Mouse (Mus musculus): ENCODE results near the gene Scn10a. TPM values are rescaled to one million over a fixed set of nuclear protein-coding genes. Genes with fewer than 3 reads are reported as not detected.

The Scn10a gene
- total and polyA plus RNA-seq, 3 experiments: not detected

- 0 out of 2 replicates have a peak, but pooled peaks have one; percentile 6 for TF ChIP-seq ETS1 (conservative IDR thresholded peaks at IDR 0.05; ENCODE audit: low read depth, low read length)
- TF ChIP-seq CHD1 (IDR thresholded peaks at IDR 0.05; ENCODE audit: low read depth, low read length): no peak
- peak; percentile 57; the same call in 1 of the 2 replicates for TF ChIP-seq TCF12 (IDR thresholded peaks at IDR 0.05; ENCODE audit: low read depth, low read length)
- no peak for TF ChIP-seq NELFE (IDR thresholded peaks at IDR 0.05; ENCODE audit: low read depth, low read length)
- TF ChIP-seq RCOR1 (conservative IDR thresholded peaks at IDR 0.05; ENCODE audit: low read depth, low read length): no peak; the same call in 1 of the 2 replicates
- no peak for TF ChIP-seq POLR2AphosphoS2 (IDR thresholded peaks at IDR 0.05; ENCODE audit: low read depth, low read length)
- no peak for TF ChIP-seq RAD21 (IDR thresholded peaks at IDR 0.05; ENCODE audit: low read depth, low read length)
- no peak for TF ChIP-seq TBP (conservative IDR thresholded peaks at IDR 0.05; ENCODE audit: low read depth, low read length)
- TF ChIP-seq USF2 (conservative IDR thresholded peaks at IDR 0.05; ENCODE audit: low read depth, low read length): no peak
- TF ChIP-seq HCFC1 (IDR thresholded peaks at IDR 0.05; ENCODE audit: low read depth, low read length): no peak
- 0 out of 2 replicates have a peak, but pooled peaks have one; percentile 7 for TF ChIP-seq MAX (IDR thresholded peaks at IDR 0.05; ENCODE audit: low read length)
Measured at GRCm38 (mm10) chr9:119575732-119576131, 143.4 kb downstream of the Scn10a start (continued).

GRCm38 (mm10) chr9:119574366-119574765, 144.8 kb downstream of the Scn10a start:
- no peak for DNase-seq (ENCODE audit: extremely low read depth)
- Histone ChIP-seq H3K79me2 (replicated peaks; ENCODE audit: control insufficient read depth, extremely low read depth, insufficient read depth, poor library complexity, severe bottlenecking) (no peaks in the 10 kb centered on the region), H3K27me3 (replicated peaks) (peaks cover 3% of the 10 kb centered on the region), H3K4me3 (replicated peaks in 1 of 3; ENCODE audit: low read depth in 2 of 3, low read length in 2 of 3, poor library complexity in 1 of 3) (no peak overlapping the region), H3K36me3 (replicated peaks in 1 of 2; ENCODE audit: control insufficient read depth in 1 of 2, insufficient read depth in 1 of 2, low read length in 1 of 2) (peaks cover 2 to 9% of the 10 kb centered on the region in 2 experiments), H3K9me3 (replicated peaks; ENCODE audit: low read length) (peaks cover 7% of the 10 kb centered on the region), H3K4me1 (ENCODE audit: control insufficient read depth in 1 of 2, insufficient read depth in 2 of 2) (peaks cover 52 to 92% of the 10 kb centered on the region in 2 experiments), H3K27ac (ENCODE audit: insufficient read depth, low read depth) (peak overlapping the region; percentile 78; the same call in 1 of the 2 replicates), H3K9ac (ENCODE audit: insufficient read depth, low read depth) (no peak overlapping the region), H3K4me2 (ENCODE audit: insufficient read depth, low read depth, poor library complexity, severe bottlenecking) (0 out of 2 replicates have a peak overlapping the region, but pooled peaks have one; percentile 92)
- in situ Hi-C loops (cut with MboI; ENCODE audit: low pct_ligation_motif_present, low pct_unique_long_range_greater_than_20kb, low sequenced_read_pairs) (loop anchor here (10.0 kb wide), 1 partner anchor 470 kb away; the partner anchor contains the start of gene Dlec1), dilution Hi-C loops (cut with MboI; ENCODE audit: extremely low pct_ligation_motif_present, extremely low pct_unique_long_range_greater_than_20kb, low sequenced_read_pairs) (no loop called here)
- no peak for TF ChIP-seq ZNF384 (IDR thresholded peaks at IDR 0.05; ENCODE audit: low read depth, low read length)
- no peak for TF ChIP-seq HCFC1 (IDR thresholded peaks at IDR 0.05; ENCODE audit: low read depth, low read length)
- TF ChIP-seq KAT2A (IDR thresholded peaks at IDR 0.05; ENCODE audit: insufficient replicate concordance, low read length): no peak
- TF ChIP-seq USF2 (conservative IDR thresholded peaks at IDR 0.05; ENCODE audit: low read depth, low read length): no peak
- no peak for TF ChIP-seq SMC3 (IDR thresholded peaks at IDR 0.05; ENCODE audit: low read depth, low read length)
- TF ChIP-seq ELF1 (IDR thresholded peaks at IDR 0.05; ENCODE audit: low read depth, low read length): no peak
- no peak for TF ChIP-seq CHD1 (IDR thresholded peaks at IDR 0.05; ENCODE audit: low read depth, low read length)

- peaks cover 2 to 13% of the 10 kb centered on the region in 2 experiments for H3K36me3 ChIP-seq (replicated peaks in 1 of 2; ENCODE audit: control insufficient read depth in 1 of 2, insufficient read depth in 1 of 2, low read length in 1 of 2)
- H3K27me3 ChIP-seq (replicated peaks): no peaks in the 10 kb centered on the region
- in situ Hi-C loops (cut with MboI; ENCODE audit: low pct_ligation_motif_present, low pct_unique_long_range_greater_than_20kb, low sequenced_read_pairs): loop anchor here (10.0 kb wide), 1 partner anchor 468 kb away; the partner anchor contains the start of gene Dlec1
- peaks cover 52 to 96% of the 10 kb centered on the region in 2 experiments for H3K4me1 ChIP-seq (ENCODE audit: control insufficient read depth in 1 of 2, insufficient read depth in 2 of 2)
- H3K79me2 ChIP-seq (replicated peaks; ENCODE audit: control insufficient read depth, extremely low read depth, insufficient read depth, poor library complexity, severe bottlenecking): no peaks in the 10 kb centered on the region
- H3K27ac ChIP-seq (ENCODE audit: insufficient read depth, low read depth): peak overlapping the region; percentile 62; the same call in 1 of the 2 replicates
- peak overlapping the region; percentile 41; the same call in 1 of the 2 replicates for H3K4me2 ChIP-seq (ENCODE audit: insufficient read depth, low read depth, poor library complexity, severe bottlenecking)
- dilution Hi-C loops (cut with MboI; ENCODE audit: extremely low pct_ligation_motif_present, extremely low pct_unique_long_range_greater_than_20kb, low sequenced_read_pairs): no loop called here
- H3K4me3 ChIP-seq (replicated peaks in 1 of 3; ENCODE audit: low read depth in 2 of 3, low read length in 2 of 3, poor library complexity in 1 of 3): no peak overlapping the region
- no peak overlapping the region for H3K9ac ChIP-seq (ENCODE audit: insufficient read depth, low read depth)
- H3K9me3 ChIP-seq (replicated peaks; ENCODE audit: low read length): peaks cover 7% of the 10 kb centered on the region
- DNase-seq (ENCODE audit: extremely low read depth): peak; percentile 53
- TF ChIP-seq USF1 (IDR thresholded peaks at IDR 0.05; ENCODE audit: low read depth, low read length) (no peak), MAX (IDR thresholded peaks at IDR 0.05; ENCODE audit: low read length) (no peak), ETS1 (conservative IDR thresholded peaks at IDR 0.05; ENCODE audit: low read depth, low read length) (no peak; the same call in 1 of the 2 replicates), ZNF384 (IDR thresholded peaks at IDR 0.05; ENCODE audit: low read depth, low read length) (peak; percentile 82), JUN (IDR thresholded peaks at IDR 0.05; ENCODE audit: insufficient read depth, low read depth, low read length) (no peak), JUND (conservative IDR thresholded peaks at IDR 0.05; ENCODE audit: low read depth, low read length) (no peak), MXI1 (IDR thresholded peaks at IDR 0.05; ENCODE audit: low read depth, low read length) (no peak), ELF1 (IDR thresholded peaks at IDR 0.05; ENCODE audit: low read depth, low read length) (no peak), MYC (IDR thresholded peaks at IDR 0.05; ENCODE audit: low read depth, low read length) (no peak), E2F4 (IDR thresholded peaks at IDR 0.05; ENCODE audit: insufficient replicate concordance, low read depth, low read length) (no peak), POLR2AphosphoS2 (IDR thresholded peaks at IDR 0.05; ENCODE audit: low read depth, low read length) (no peak), GABPA (IDR thresholded peaks at IDR 0.05; ENCODE audit: insufficient replicate concordance, low read depth, low read length) (no peak), RAD21 (IDR thresholded peaks at IDR 0.05; ENCODE audit: low read depth, low read length) (no peak), USF2 (conservative IDR thresholded peaks at IDR 0.05; ENCODE audit: low read depth, low read length) (no peak), CHD1 (IDR thresholded peaks at IDR 0.05; ENCODE audit: low read depth, low read length) (no peak), POLR2A (IDR thresholded peaks at IDR 0.05; ENCODE audit: low read depth, low read length) (no peak), TBP (conservative IDR thresholded peaks at IDR 0.05; ENCODE audit: low read depth, low read length) (no peak), RCOR1 (conservative IDR thresholded peaks at IDR 0.05; ENCODE audit: low read depth, low read length) (no peak), CHD2 (IDR thresholded peaks at IDR 0.05; ENCODE audit: low read length) (no peak), SMC3 (IDR thresholded peaks at IDR 0.05; ENCODE audit: low read depth, low read length) (no peak), IRF4 (IDR thresholded peaks at IDR 0.05; ENCODE audit: low read depth, low read length) (peak; percentile 18; the same call in 1 of the 2 replicates), TCF12 (IDR thresholded peaks at IDR 0.05; ENCODE audit: low read depth, low read length) (0 out of 2 replicates have a peak, but pooled peaks have one; percentile 14), NRF1 (IDR thresholded peaks at IDR 0.05; ENCODE audit: low read depth, low read length) (no peak)
Measured at GRCm38 (mm10) chr9:119573009-119573408, 146.1 kb downstream of the Scn10a start.
